Mouse (Mus musculus) limb, embryonic 13.5 days (tissue): ENCODE data around the gene Arsb. TPM values are rescaled to one million over a fixed set of nuclear protein-coding genes. Genes with fewer than 3 reads are reported as not detected.
A peak's percentile ranks its signal among the peaks of the same experiment; 100 is the strongest.

Source experiments
- ATAC-seq: fragments of 200-750 bp; cut with Nextera tagmentation; 2 replicates; pipeline ENCODE4 v1.8.0; 2017; ENCODE audit warnings: low read depth, moderate number of reproducible peaks, moderate TSS enrichment; ENCODE audit not compliant: low FRiP score
- H3K27ac ChIP-seq: fragments of 300-500 bp; sonication (generic); 2 replicates; pipeline ENCODE4 v1.5.1; 2015; ENCODE audit warnings: inconsistent platforms, mild to moderate bottlenecking, moderate library complexity
- H3K27me3 ChIP-seq: fragments of 300-500 bp; sonication (generic); 2 replicates; pipeline ENCODE4 v1.6.1; 2015; ENCODE audit warnings: mild to moderate bottlenecking, inconsistent platforms
- H3K36me3 ChIP-seq: fragments of 300-500 bp; sonication (generic); 2 replicates; pipeline ENCODE4 v1.6.1; 2015; ENCODE audit warnings: inconsistent platforms, mild to moderate bottlenecking, moderate library complexity
- H3K4me1 ChIP-seq: fragments of 300-500 bp; sonication (generic); 2 replicates; pipeline ENCODE4 v1.6.1; 2015; ENCODE audit warnings: inconsistent platforms
- H3K4me2 ChIP-seq: fragments of 300-500 bp; sonication (generic); replicated peaks from 2 replicates; pipeline ENCODE4 v1.6.1; 2015; ENCODE audit warnings: inconsistent platforms, mild to moderate bottlenecking, moderate library complexity
- H3K4me3 ChIP-seq: fragments of 300-500 bp; sonication (generic); 2 replicates; pipeline ENCODE4 v1.5.1; 2015; ENCODE audit warnings: moderate library complexity, mild to moderate bottlenecking, inconsistent platforms
- H3K9ac ChIP-seq: fragments of 300-500 bp; sonication (generic); 2 replicates; pipeline ENCODE4 v1.6.1; 2015; ENCODE audit warnings: mild to moderate bottlenecking, inconsistent platforms
- H3K9me3 ChIP-seq: fragments of 300-500 bp; sonication (generic); 2 replicates; pipeline ENCODE4 v1.6.1; 2016; ENCODE audit warnings: inconsistent platforms
- WGBS: fragments of 180-500 bp; shearing (Covaris S2); methylation state at CpG from one replicate; pipeline ENCODE4 v1.1.7; 2015; 5-methylcytosine and 5-hydroxymethylcytosine counted together
- polyA plus RNA-seq: library from polyadenylated mRNA; unstranded; fragments of >200 nt; fragmentation: Nextera tagmentation; extraction: Ambion mirVana; gene quantifications from 2 replicates; pipeline ENCODE4 v1.2.1, GENCODE M21; 2015

Arsb gene
- 13.5 and 13.7 TPM in 2 replicates for polyA plus RNA-seq

- under 1% methylated on average over 66 of the region's 66 CpGs for WGBS
- Histone ChIP-seq H3K9me3 (no peaks in the 10 kb centered on the region), H3K4me3 (peak within 1 kb of the TSS; percentile 65), H3K36me3 (no peaks in the 10 kb centered on the region), H3K27ac (peak within 1 kb of the TSS; percentile 93), H3K4me1 (peaks cover 15% of the 10 kb centered on the region), H3K9ac (peak within 1 kb of the TSS; percentile 89), H3K4me2 (peak within 1 kb of the TSS; percentile 88), H3K27me3 (no peaks in the 10 kb centered on the region)
- ATAC-seq = peak; percentile 94
Observed at GRCm38 (mm10) chr13:93771588-93772278, at the start of gene Arsb. Gene Arsb (plus strand): TSS chr13:93771630.

DNA sequence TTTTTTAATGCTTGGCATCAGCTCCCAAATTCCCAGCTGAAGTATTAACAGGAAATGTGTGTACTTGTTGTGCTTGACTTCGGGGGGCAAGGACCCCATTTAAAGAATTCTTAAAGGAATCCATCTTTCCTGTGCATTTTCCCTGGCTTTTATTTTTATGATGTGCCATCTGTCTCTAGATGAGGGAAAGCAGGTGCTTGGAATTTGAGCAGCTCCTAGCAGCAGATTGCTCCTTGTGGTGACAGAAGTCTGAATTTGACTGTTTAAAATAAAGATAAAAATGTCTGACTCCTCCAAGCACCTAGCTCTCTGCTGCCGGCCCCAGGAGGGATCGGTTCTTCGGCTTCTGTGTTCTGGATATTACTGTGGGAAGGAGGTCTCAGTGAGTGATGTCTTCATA lies 49.5 kb upstream of the Arsb start:
- H3K9ac ChIP-seq = no peak overlapping the region
- H3K27me3 ChIP-seq = no peaks in the 10 kb centered on the region
- ATAC-seq = no peak
- no peak overlapping the region for H3K27ac ChIP-seq
- H3K9me3 ChIP-seq = no peaks in the 10 kb centered on the region
- H3K4me3 ChIP-seq = no peak overlapping the region
- WGBS = 55% methylated on average over 4 of the region's 4 CpGs
- no peak overlapping the region for H3K4me2 ChIP-seq
- peaks cover 13% of the 10 kb centered on the region; the same call in 1 of the 2 replicates for H3K4me1 ChIP-seq
- no peaks in the 10 kb centered on the region for H3K36me3 ChIP-seq

GRCm38 (mm10) chr13:93723455-93723854 lies 48.0 kb upstream of the Arsb start:
- H3K9me3 ChIP-seq = no peaks in the 10 kb centered on the region
- no peak for ATAC-seq
- H3K36me3 ChIP-seq = no peaks in the 10 kb centered on the region
- no peak overlapping the region for H3K4me2 ChIP-seq
- WGBS = 84% methylated on average over 3 of the region's 3 CpGs
- H3K9ac ChIP-seq = no peak overlapping the region
- peaks cover 6% of the 10 kb centered on the region; the same call in 1 of the 2 replicates for H3K4me1 ChIP-seq
- H3K4me3 ChIP-seq = no peak overlapping the region
- H3K27ac ChIP-seq = no peak overlapping the region
- no peaks in the 10 kb centered on the region for H3K27me3 ChIP-seq

DNA sequence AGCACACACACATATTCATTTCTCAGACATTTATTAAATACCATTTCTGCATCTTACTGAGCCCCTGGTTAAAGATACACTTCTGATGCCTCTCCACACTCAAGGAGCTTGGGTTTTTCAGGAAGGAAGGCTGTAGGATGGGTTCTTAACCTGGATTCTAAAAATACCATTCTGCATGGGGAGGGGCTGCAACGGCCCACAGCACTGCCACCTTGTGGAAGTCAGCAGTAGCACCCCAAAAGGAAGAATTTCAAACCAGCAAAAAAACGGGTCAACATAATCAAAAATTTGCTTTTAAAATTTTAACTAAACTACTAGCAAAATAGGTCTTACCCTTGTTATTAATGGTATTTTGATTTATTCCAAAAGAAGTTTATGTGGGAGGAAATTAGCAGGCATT lies 47.2 kb upstream of the Arsb start:
- no peak for ATAC-seq
- H3K4me2 ChIP-seq = no peak overlapping the region
- H3K9me3 ChIP-seq = no peaks in the 10 kb centered on the region
- no peak overlapping the region for H3K9ac ChIP-seq
- 0 out of 2 replicates have a peak, but pooled peaks cover 3% of the 10 kb centered on the region for H3K4me1 ChIP-seq
- H3K27me3 ChIP-seq = no peaks in the 10 kb centered on the region
- H3K27ac ChIP-seq = no peak overlapping the region
- H3K4me3 ChIP-seq = no peak overlapping the region
- H3K36me3 ChIP-seq = no peaks in the 10 kb centered on the region
- WGBS = 25% methylated on average over 2 of the region's 2 CpGs

- H3K27me3 ChIP-seq = no peaks in the 10 kb centered on the region
- H3K4me3 ChIP-seq = no peak overlapping the region
- no peak overlapping the region for H3K9ac ChIP-seq
- H3K9me3 ChIP-seq = no peaks in the 10 kb centered on the region
- no peaks in the 10 kb centered on the region for H3K4me1 ChIP-seq
- no peak overlapping the region for H3K4me2 ChIP-seq
- H3K36me3 ChIP-seq = no peaks in the 10 kb centered on the region
- 86% methylated on average over 5 of the region's 5 CpGs for WGBS
- no peak overlapping the region for H3K27ac ChIP-seq
- no peak for ATAC-seq
Observed at GRCm38 (mm10) chr13:93735131-93735636, 36.2 kb upstream of the Arsb start.

DNA sequence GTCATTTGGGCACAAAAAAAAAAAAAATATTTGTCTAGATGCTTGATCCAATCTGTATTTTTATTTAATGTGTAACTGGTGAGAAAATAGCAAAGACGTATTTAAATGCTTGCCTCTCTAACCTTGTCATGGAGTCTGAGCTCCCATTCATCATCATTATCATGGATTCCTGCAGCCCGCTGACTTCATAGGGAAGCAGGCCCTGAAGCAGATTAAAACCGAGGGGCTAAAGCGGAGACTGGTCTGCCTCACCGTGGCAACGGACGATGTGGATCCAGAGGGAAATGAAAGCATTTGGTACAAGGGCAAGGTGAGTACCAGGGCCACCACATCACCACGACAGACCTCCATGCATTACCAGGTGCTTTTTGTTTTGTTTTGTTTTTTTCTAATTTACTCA lies 27.3 kb upstream of the Arsb start:
- Histone ChIP-seq H3K4me2 (no peak overlapping the region), H3K9me3 (no peaks in the 10 kb centered on the region), H3K27me3 (no peaks in the 10 kb centered on the region), H3K9ac (no peak overlapping the region), H3K27ac (no peak overlapping the region), H3K4me3 (no peak overlapping the region), H3K36me3 (no peaks in the 10 kb centered on the region), H3K4me1 (no peaks in the 10 kb centered on the region)
- no peak for ATAC-seq
- 50% methylated on average over 8 of the region's 8 CpGs for WGBS

DNA sequence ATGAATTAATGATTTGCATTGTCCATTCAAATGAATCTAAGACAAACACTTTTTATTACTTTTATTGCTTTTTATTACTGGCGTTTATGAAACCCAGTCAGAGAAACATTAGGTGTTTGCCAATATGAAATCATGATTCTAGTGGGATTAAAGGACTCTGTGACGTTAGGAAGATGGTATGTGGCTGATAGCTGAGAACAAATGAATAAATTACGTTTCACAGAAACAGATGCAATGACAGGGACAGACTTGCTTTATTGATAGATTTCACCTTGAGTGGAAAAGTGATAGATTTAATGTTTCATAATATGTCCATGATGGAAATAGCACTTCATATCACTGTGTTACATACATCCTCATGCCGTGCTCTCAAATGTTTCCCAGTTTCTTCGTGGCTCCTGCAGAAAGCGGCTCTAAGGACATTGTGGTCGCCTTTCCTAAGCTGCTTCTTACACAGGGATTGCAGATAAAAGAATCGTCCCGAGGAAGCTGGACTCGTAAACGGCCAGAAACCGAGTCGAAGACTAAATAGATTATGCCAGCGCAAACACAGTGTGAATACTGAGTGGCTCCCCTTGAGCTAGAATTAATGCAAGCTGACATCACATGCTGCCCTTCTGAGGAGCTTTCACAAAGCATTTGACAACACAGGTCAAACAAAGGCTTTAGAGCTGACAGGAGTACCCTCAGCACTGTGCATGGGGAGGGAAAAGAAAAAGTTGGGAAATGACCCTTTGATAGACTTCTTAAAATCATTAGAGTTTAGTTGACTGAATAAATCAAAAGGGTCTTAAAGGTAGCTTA lies 18.6 kb upstream of the Arsb start:
- no peak overlapping the region for H3K9ac ChIP-seq
- no peaks in the 10 kb centered on the region for H3K9me3 ChIP-seq
- no peaks in the 10 kb centered on the region for H3K36me3 ChIP-seq
- WGBS = 71% methylated on average over 14 of the region's 14 CpGs
- no peak overlapping the region for H3K4me2 ChIP-seq
- H3K4me3 ChIP-seq = no peak overlapping the region
- H3K27ac ChIP-seq = no peak overlapping the region
- no peaks in the 10 kb centered on the region for H3K27me3 ChIP-seq
- no peaks in the 10 kb centered on the region for H3K4me1 ChIP-seq
- ATAC-seq = no peak

DNA sequence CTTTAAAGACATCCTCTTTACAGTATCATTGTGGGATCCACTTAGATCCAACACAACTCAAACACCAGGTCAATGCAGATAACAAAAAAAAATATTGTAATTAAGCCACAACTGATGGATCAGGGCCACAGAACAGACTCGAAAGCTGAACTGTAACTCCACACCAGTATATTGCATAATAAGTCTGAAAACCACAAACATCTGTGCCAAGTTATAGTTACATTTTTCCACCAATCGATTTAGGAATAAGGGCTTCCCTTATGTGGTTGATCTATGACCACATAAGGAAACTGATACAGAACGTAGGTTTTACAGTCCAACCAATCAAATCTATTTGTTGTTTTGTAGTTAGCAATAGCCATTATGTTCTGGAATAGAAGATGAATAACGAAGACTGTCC lies 16.3 kb upstream of the Arsb start:
- ATAC-seq = no peak
- H3K4me1 ChIP-seq = 0 out of 2 replicates have a peak, but pooled peaks cover 6% of the 10 kb centered on the region
- no peaks in the 10 kb centered on the region for H3K9me3 ChIP-seq
- WGBS = 68% methylated on average over 4 of the region's 4 CpGs
- H3K4me3 ChIP-seq = no peak overlapping the region
- H3K9ac ChIP-seq = no peak overlapping the region
- no peaks in the 10 kb centered on the region for H3K36me3 ChIP-seq
- H3K4me2 ChIP-seq = no peak overlapping the region
- no peaks in the 10 kb centered on the region for H3K27me3 ChIP-seq
- no peak overlapping the region for H3K27ac ChIP-seq

DNA sequence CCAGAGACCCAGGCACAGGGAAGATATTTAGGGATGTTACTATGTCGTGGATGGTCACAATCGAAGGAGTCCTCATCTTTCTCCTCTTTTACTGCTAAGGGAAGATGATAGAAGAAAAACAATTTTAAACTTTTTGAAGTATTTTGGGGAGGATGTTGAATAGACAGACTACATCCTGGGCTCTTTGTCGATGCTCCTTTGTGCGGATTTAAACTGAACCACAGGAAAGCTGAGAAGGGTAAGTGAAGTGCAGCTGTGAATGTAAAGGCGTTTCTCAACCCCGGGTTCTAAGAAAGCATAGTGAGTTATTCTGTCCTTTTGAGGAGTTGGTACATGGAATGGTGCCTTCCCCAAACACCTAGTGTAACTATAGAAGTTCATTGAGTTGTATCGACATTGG lies 14.8 kb upstream of the Arsb start:
- H3K27me3 ChIP-seq = no peaks in the 10 kb centered on the region
- 94% methylated on average over 7 of the region's 7 CpGs for WGBS
- no peak for ATAC-seq

GRCm38 (mm10) chr13:93757514-93757913 lies 13.9 kb upstream of the Arsb start:
- no peak overlapping the region for H3K4me2 ChIP-seq
- no peak overlapping the region for H3K27ac ChIP-seq
- 0 out of 2 replicates have a peak, but pooled peaks cover 6% of the 10 kb centered on the region for H3K4me1 ChIP-seq
- ATAC-seq = no peak
- H3K36me3 ChIP-seq = no peaks in the 10 kb centered on the region
- no peak overlapping the region for H3K4me3 ChIP-seq
- H3K27me3 ChIP-seq = no peaks in the 10 kb centered on the region
- WGBS = 80% methylated on average over 6 of the region's 6 CpGs
- H3K9ac ChIP-seq = no peak overlapping the region
- no peaks in the 10 kb centered on the region for H3K9me3 ChIP-seq

More for the DNA sequence above, 14.8 kb upstream of the Arsb start:
- H3K4me1 ChIP-seq = 0 out of 2 replicates have a peak, but pooled peaks cover 6% of the 10 kb centered on the region
- H3K4me2 ChIP-seq = no peak overlapping the region
- H3K27ac ChIP-seq = no peak overlapping the region
- no peak overlapping the region for H3K4me3 ChIP-seq
- H3K9ac ChIP-seq = no peak overlapping the region
- no peaks in the 10 kb centered on the region for H3K36me3 ChIP-seq
- H3K9me3 ChIP-seq = no peaks in the 10 kb centered on the region

DNA sequence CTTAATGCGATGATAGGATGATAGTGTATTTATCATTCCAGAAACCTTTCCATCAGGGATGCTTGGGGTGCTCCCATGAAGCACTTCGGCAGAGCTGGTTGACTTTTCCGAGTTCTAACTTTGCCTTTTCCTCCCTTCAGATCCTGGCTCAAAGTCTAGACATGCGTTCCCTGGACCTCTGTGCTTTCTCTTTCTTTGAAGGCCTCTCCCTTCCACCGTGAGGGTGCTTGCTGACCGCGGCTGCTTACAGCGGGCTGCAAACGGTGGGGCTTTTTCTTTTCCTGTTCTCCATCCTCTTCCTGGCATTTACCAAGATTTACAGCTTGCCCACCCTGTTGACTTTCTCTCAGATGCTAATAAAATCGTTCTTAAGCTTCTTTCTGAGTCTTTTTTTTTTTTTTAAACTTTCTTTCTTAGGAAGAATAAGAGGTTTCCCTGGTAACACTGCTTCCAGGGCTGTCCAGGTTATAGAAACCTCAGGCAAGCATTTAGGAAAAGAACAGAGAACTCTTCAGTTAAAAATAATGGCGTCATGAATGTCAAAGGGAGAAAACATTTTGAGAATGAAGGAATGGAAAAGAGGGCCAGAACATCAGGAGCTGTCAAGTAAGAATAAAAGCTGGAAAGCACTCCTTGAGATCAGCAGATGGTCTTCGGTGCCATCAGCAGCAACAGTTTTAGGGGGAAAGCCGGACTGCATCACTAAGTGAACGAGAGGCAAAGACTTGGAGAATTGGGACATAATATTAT lies 13.1 kb upstream of the Arsb start:
- WGBS = 48% methylated on average over 14 of the region's 14 CpGs
- Histone ChIP-seq H3K9me3 (no peaks in the 10 kb centered on the region), H3K4me1 (0 out of 2 replicates have a peak, but pooled peaks cover 6% of the 10 kb centered on the region), H3K4me3 (no peak overlapping the region), H3K4me2 (no peak overlapping the region), H3K9ac (no peak overlapping the region), H3K27ac (no peak overlapping the region), H3K27me3 (no peaks in the 10 kb centered on the region), H3K36me3 (no peaks in the 10 kb centered on the region)
- ATAC-seq = no peak

DNA sequence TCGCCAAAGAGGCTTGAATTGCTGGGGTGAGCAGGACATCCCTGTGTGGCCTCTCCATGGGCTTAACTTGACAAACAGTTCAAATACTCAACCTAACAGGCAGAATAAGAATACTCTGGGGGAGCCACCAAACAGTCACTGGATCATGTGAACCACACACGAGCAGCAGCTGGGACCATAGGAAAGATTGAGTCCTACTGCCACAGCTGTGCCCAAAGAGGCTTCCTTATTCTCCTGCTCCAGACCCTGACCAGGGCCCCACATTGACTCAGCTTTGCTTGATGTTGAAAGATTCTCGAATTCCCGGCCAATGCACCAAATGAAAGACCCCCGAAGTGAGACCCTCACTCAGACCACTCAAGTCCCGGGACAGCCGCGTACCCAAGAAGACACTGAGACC lies 9.6 kb upstream of the Arsb start:
- Histone ChIP-seq H3K36me3 (no peaks in the 10 kb centered on the region), H3K4me2 (no peak overlapping the region), H3K4me1 (0 out of 2 replicates have a peak, but pooled peaks cover 6% of the 10 kb centered on the region), H3K27ac (no peak overlapping the region), H3K9me3 (no peaks in the 10 kb centered on the region), H3K27me3 (no peaks in the 10 kb centered on the region), H3K4me3 (no peak overlapping the region), H3K9ac (no peak overlapping the region)
- WGBS = 92% methylated on average over 8 of the region's 8 CpGs
- ATAC-seq = no peak
